Mouse (Mus musculus) CH12.LX (cell line): ENCODE data around the gene Tnfrsf1a.

Source experiments
- CTCF ChIP-seq, 2 experiments: IDR thresholded peaks in 1 of 2; conservative IDR thresholded peaks in 1 of 2; 2 replicates each; pipeline ENCODE4 v1.5.1; 2011 to 2012; ENCODE audit warnings: low read depth in 2 of 2, low read length in 2 of 2, improper control_type of control experiment in 1 of 2, inconsistent platforms in 1 of 2, mild to moderate bottlenecking in 1 of 2, moderate library complexity in 1 of 2
- RCOR1 ChIP-seq: conservative IDR thresholded peaks from 2 replicates; pipeline ENCODE4 v1.6.1; 2012; ENCODE audit warnings: low read depth, mild to moderate bottlenecking, inconsistent platforms, low read length, improper control_type of control experiment
- USF1 ChIP-seq: IDR thresholded peaks from 2 replicates; pipeline ENCODE4 v1.6.1; 2014; ENCODE audit warnings: low read depth, mild to moderate bottlenecking, inconsistent platforms, low read length, improper control_type of control experiment

DNA sequence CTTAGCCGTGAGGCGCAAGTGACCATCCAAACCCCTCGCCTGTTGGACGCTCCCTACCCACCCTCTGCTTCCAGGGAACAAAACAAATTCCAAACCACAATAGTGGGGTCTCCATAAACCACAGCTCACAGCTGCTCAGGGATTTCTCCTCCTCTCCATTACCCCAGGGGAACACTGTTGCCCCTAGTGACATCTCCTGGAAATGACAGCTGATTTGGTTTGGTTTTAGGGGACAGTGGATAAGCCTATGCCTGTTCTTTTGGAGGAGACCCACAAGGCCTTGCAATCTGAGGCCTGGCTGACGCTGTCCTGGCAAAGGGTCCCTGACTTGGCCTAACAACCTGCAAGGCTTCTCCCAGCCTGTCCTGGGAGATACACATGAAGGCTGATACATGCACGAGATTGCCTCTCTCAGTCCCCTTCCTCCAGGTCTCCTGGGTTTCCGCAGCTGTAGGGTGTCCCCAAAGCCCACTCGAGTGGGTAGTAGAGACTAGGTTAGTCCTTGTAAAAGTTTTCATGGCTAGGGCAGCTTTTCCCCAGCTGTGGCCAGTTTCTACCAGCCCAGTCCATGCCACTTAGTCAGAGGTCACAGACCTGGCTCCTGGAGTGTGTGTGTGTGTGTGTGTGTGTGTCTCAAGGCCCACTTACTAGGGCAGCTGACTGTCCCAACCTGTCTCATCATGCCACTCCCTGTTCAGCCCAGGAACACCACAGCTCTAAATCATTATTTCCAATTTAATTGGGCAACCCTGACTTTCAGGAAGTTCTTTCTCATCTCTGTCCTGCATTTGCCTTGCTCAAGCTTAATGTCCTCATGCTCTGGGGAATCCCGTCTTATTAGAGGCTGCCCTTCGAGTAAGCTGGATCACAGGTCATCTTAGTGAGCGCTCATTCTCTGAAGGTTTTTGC lies 36.2 kb downstream of the Tnfrsf1a start:
- TF ChIP-seq USF1 (no peak), CTCF (conservative IDR thresholded peaks at IDR 0.05 in 1 of 2, IDR thresholded peaks at IDR 0.05 in 1 of 2; ENCODE audit: low read depth in 2 of 2, low read length in 2 of 2) (peak; percentile 39 to 44; a peak in 3 of 4 replicates), RCOR1 (no peak)
